Mouse (Mus musculus): Measurements from ENCODE around the gene Pcyt2. TPM values are rescaled to one million over a fixed set of nuclear protein-coding genes. Genes with fewer than 3 reads are reported as not detected.

The Pcyt2 gene
- polyA plus RNA-seq, 1 experiment from 2014 or later, result 108 TPM

GRCm38 (mm10) chr11:120618619-120619535 is 1.1 kb upstream of the Pcyt2 start:
- ChIA-PET CTCF (no interaction called here), POLR2A (interaction anchor here (0.6 kb wide), 2 partner anchors 66 to 151 kb away, joined by 3 to 4 read pairs; no protein-coding TSS in a partner anchor)
- in situ Hi-C loops (cut with MboI; ENCODE audit: low pct_unique_long_range_greater_than_20kb), result no loop called here
- no peak for DNase-seq (ENCODE audit: low read depth, low spot score)
- ATAC-seq, result no peak
- no peaks in the 10 kb centered on the region for H3K27me3 ChIP-seq
- no peak for TF ChIP-seq CTCF (IDR thresholded peaks at IDR 0.05)

GRCm38 (mm10) chr11:120616617-120617294 is 980 bp downstream of the Pcyt2 start:
- in situ Hi-C loops (cut with MboI; ENCODE audit: low pct_unique_long_range_greater_than_20kb), result no loop called here
- TF ChIP-seq CTCF (IDR thresholded peaks at IDR 0.05), result no peak
- DNase-seq (ENCODE audit: low read depth, low spot score) (no peak), ATAC-seq (no peak)
- ChIA-PET CTCF (interaction anchor here (1.2 to 1.5 kb wide), 3 partner anchors 14 to 159 kb away, joined by 3 to 5 read pairs (median 4); no protein-coding TSS in a partner anchor), POLR2A (interaction anchor here (0.8 to 1.5 kb wide), 5 partner anchors 16 to 179 kb away, joined by 3 read pairs; partner anchors contain the start of gene Mafg)
- H3K27me3 ChIP-seq, result no peaks in the 10 kb centered on the region

- ChIA-PET CTCF (interaction anchor here (1.2 to 1.3 kb wide), 2 partner anchors 15 to 161 kb away, joined by 4 to 5 read pairs; no protein-coding TSS in a partner anchor), POLR2A (interaction anchor here (0.6 to 1.5 kb wide), 4 partner anchors 17 to 180 kb away, joined by 3 read pairs; partner anchors contain the start of gene Mafg)
- in situ Hi-C loops (cut with MboI; ENCODE audit: low pct_unique_long_range_greater_than_20kb), result no loop called here
- no peaks in the 10 kb centered on the region for H3K27me3 ChIP-seq
- ATAC-seq (no peak), DNase-seq (ENCODE audit: low read depth, low spot score) (no peak)
- no peak for TF ChIP-seq CTCF (IDR thresholded peaks at IDR 0.05)
These were observed 2.0 kb downstream of the Pcyt2 start for GRCm38 (mm10) chr11:120615606-120616203.

GRCm38 (mm10) chr11:120615167-120615566 is 2.6 kb downstream of the Pcyt2 start:
- ATAC-seq, result no peak
- TF ChIP-seq CTCF (IDR thresholded peaks at IDR 0.05), result no peak
- in situ Hi-C loops (cut with MboI; ENCODE audit: low pct_unique_long_range_greater_than_20kb), result no loop called here

GRCm38 (mm10) chr11:120613976-120614375 is 3.8 kb downstream of the Pcyt2 start:
- ChIA-PET POLR2A (interaction anchor here (0.7 kb wide), 1 partner anchor 17 kb away, joined by 3 read pairs; no protein-coding TSS in a partner anchor), CTCF (interaction anchor here (1.1 kb wide), 1 partner anchor 32 kb away, joined by 3 read pairs; no protein-coding TSS in a partner anchor)
- TF ChIP-seq CTCF (IDR thresholded peaks at IDR 0.05), result no peak
- ATAC-seq, result no peak
- DNase-seq (ENCODE audit: low read depth, low spot score), result no peak
- H3K27me3 ChIP-seq, result no peaks in the 10 kb centered on the region
- in situ Hi-C loops (cut with MboI; ENCODE audit: low pct_unique_long_range_greater_than_20kb), result no loop called here

More at GRCm38 (mm10) chr11:120615167-120615566, 2.6 kb downstream of the Pcyt2 start:
- POLR2A ChIA-PET, result interaction anchor here (1.5 kb wide), 1 partner anchor 35 kb away, joined by 3 read pairs; no protein-coding TSS in a partner anchor
- H3K27me3 ChIP-seq, result no peaks in the 10 kb centered on the region
- CTCF ChIA-PET, result interaction anchor here (1.3 kb wide), 1 partner anchor 15 kb away, joined by 4 read pairs; no protein-coding TSS in a partner anchor
- no peak for DNase-seq (ENCODE audit: low read depth, low spot score)

- DNase-seq (ENCODE audit: low read depth, low spot score), result no peak
- CTCF ChIA-PET, result interaction anchor here (1.1 kb wide), 1 partner anchor 31 kb away, joined by 3 read pairs; no protein-coding TSS in a partner anchor
- POLR2A ChIA-PET, result no interaction called here
- H3K27me3 ChIP-seq, result no peaks in the 10 kb centered on the region
- no peak for ATAC-seq
- in situ Hi-C loops (cut with MboI; ENCODE audit: low pct_unique_long_range_greater_than_20kb), result no loop called here
- no peak for TF ChIP-seq CTCF (IDR thresholded peaks at IDR 0.05)
These were observed 4.2 kb downstream of the Pcyt2 start for GRCm38 (mm10) chr11:120613481-120613972.

GRCm38 (mm10) chr11:120612763-120613162 is 5.0 kb downstream of the Pcyt2 start:
- CTCF ChIA-PET, result interaction anchor here (2.0 kb wide), 1 partner anchor 124 kb away, joined by 6 read pairs; no protein-coding TSS in a partner anchor
- POLR2A ChIA-PET, result no interaction called here
- DNase-seq (ENCODE audit: low read depth, low spot score), result no peak
- no peak for TF ChIP-seq CTCF (IDR thresholded peaks at IDR 0.05)
- no peak for ATAC-seq
- H3K27me3 ChIP-seq, result no peaks in the 10 kb centered on the region
- in situ Hi-C loops (cut with MboI; ENCODE audit: low pct_unique_long_range_greater_than_20kb), result no loop called here

- POLR2A ChIA-PET, result no interaction called here
- DNase-seq (ENCODE audit: low read depth, low spot score), result no peak
- ATAC-seq, result no peak
- no peaks in the 10 kb centered on the region for H3K27me3 ChIP-seq
- CTCF ChIA-PET, result interaction anchor here (2.0 kb wide), 1 partner anchor 121 kb away, joined by 6 read pairs; no protein-coding TSS in a partner anchor
- in situ Hi-C loops (cut with MboI; ENCODE audit: low pct_unique_long_range_greater_than_20kb), result no loop called here
- TF ChIP-seq CTCF (IDR thresholded peaks at IDR 0.05), result no peak
These were observed 7.2 kb downstream of the Pcyt2 start for GRCm38 (mm10) chr11:120610477-120611046.

GRCm38 (mm10) chr11:120609250-120609649 is 8.5 kb downstream of the Pcyt2 start:
- no peak for DNase-seq (ENCODE audit: low read depth, low spot score)
- ChIA-PET POLR2A (interaction anchor here (0.7 kb wide), 1 partner anchor 109 kb away, joined by 3 read pairs; no protein-coding TSS in a partner anchor), CTCF (no interaction called here)
- ATAC-seq, result no peak
- H3K27me3 ChIP-seq, result no peaks in the 10 kb centered on the region
- in situ Hi-C loops (cut with MboI; ENCODE audit: low pct_unique_long_range_greater_than_20kb), result no loop called here
- TF ChIP-seq CTCF (IDR thresholded peaks at IDR 0.05), result no peak
